Mouse (Mus musculus) common myeloid progenitor, adult 5-6 weeks (primary cell): Measurements from ENCODE around the gene Zranb1. TPM values are rescaled to one million over a fixed set of nuclear protein-coding genes. Genes with fewer than 3 reads are reported as not detected.

Source experiments
- ATAC-seq: replicated peaks from 2 replicates; pipeline ENCODE4 v1.8.0; 2016; ENCODE audit warnings: low read depth, mild to moderate bottlenecking, moderate TSS enrichment, inconsistent platforms; ENCODE audit not compliant: poor library complexity, severe bottlenecking
- total RNA-seq: library from RNA; stranded (forward); fragments of 200-1000, 187-1606 nt; gene quantifications from 2 replicates; pipeline ENCODE4 v1.2.3, GENCODE M21; 2017

Gene Zranb1
- total RNA-seq, 1 experiment from 2014 or later = 58.6 TPM

- no peak for ATAC-seq
These were observed 98.6 kb downstream of the Zranb1 start for GRCm38 (mm10) chr7:133029496-133030047.

- ATAC-seq = peak; percentile 83
These were observed 101.8 kb downstream of the Zranb1 start for GRCm38 (mm10) chr7:133032589-133033203.

GRCm38 (mm10) chr7:133035901-133036300 lies 105.0 kb downstream of the Zranb1 start:
- no peak for ATAC-seq

Other genes starting within 250 kb of the Zranb1 start
- 10.6 and 19.9 TPM in 2 replicates for gene Fam53b, start 117.3 kb upstream of the Zranb1 start, total RNA-seq
- 56.3 and 77.1 TPM in 2 replicates for gene Eef1akmt2, start 78.5 kb upstream of the Zranb1 start, total RNA-seq
- 37.6 and 41.9 TPM in 2 replicates for gene Abraxas2, start 71.9 kb upstream of the Zranb1 start, total RNA-seq
- not detected in 2 replicates for gene Fgfr2, start 192.2 kb downstream of the Zranb1 start, total RNA-seq
- 28.7 and 43.4 TPM in 2 replicates for gene Ctbp2, start 193.2 kb downstream of the Zranb1 start, total RNA-seq